Mouse (Mus musculus): ENCODE data around the gene Trmu. TPM values are rescaled to one million over a fixed set of nuclear protein-coding genes. Genes with fewer than 3 reads are reported as not detected.

Trmu gene
- 17.9 TPM for polyA plus RNA-seq (2017; shearing (Covaris generic))

GRCm38 (mm10) chr15:85878848-85879497 is at the start of gene Trmu:
Trmu (plus strand) TSS chr15:85879312.

GRCm38 (mm10) chr15:85831954-85832590 is 47.0 kb upstream of the Trmu start, which contains the start of gene Ttc38:
Ttc38 (plus strand) TSS chr15:85832306.

GRCm38 (mm10) chr15:85859490-85860031 is 19.6 kb upstream of the Trmu start, which contains the start of gene Gtse1:
Gtse1 (plus strand) TSS chr15:85859745.

Other genes starting within 250 kb of the Trmu start
- gene Ppara, start 144.3 kb upstream of the Trmu start, polyA plus RNA-seq (2017; shearing (Covaris generic)), result 0.37 TPM
- gene Cdpf1, start 67.6 kb upstream of the Trmu start, polyA plus RNA-seq (2017; shearing (Covaris generic)), result 16.0 TPM
- 0.17 TPM for gene Pkdrej, start 57.6 kb upstream of the Trmu start, polyA plus RNA-seq (2017; shearing (Covaris generic))
- gene Ttc38, start 47.0 kb upstream of the Trmu start, polyA plus RNA-seq (2017; shearing (Covaris generic)), result 12.2 TPM
- 0.90 TPM for gene Gtse1, start 19.6 kb upstream of the Trmu start, polyA plus RNA-seq (2017; shearing (Covaris generic))
- 9.6 TPM for gene Celsr1, start 154.5 kb downstream of the Trmu start, polyA plus RNA-seq (2017; shearing (Covaris generic))
- gene Gramd4, start 178.4 kb downstream of the Trmu start, polyA plus RNA-seq (2017; shearing (Covaris generic)), result 139 TPM